In the genomic region with DNA sequence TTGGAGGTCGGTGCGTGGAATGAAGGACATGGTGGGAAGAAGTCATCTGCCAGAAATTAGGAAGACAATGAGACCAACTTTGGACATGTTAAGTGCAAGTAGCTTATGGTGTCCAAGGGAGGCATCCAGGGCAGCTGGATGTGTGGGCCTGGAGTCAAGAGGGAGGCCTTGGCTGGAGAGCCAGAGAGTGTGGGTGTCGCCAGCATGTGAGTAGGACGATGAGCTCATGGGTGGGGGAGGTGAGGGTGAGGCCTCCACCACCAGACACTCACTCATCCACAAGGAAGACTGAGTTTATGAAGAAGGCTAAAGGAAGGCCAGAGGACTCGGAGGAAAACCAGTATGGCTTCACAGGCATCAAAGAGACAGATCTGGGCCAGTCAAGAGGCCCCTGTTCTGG, we compare ENCODE assay signal across 14 mouse cellular contexts. TPM values are rescaled to one million over a fixed set of nuclear protein-coding genes. Genes with fewer than 3 reads are reported as not detected.
A peak's percentile ranks its signal among the peaks of the same experiment; 100 is the strongest.
DNase-seq lines count a peak whose midpoint lies in the region; ATAC-seq lines count a peak whose summit lies in the region.
"Had no signal": no experiment of that assay in that cellular context is flagged by ENCODE, and none has a peak within 500 bp of the region (broad histone marks: within the 10 kb centered on the region; RNA-seq: fewer than 3 reads in every experiment).

No protein-coding gene starts in this region.

- no peak for ATAC-seq in neural tube, embryonic 15.5 days (ENCODE audit: low FRiP score)

- H3K27ac ChIP-seq in neural tube, embryonic 15.5 days (replicated peaks): no peak overlapping the region
- H3K27ac ChIP-seq: hindbrain, embryonic 13.5 days; left cerebral cortex, adult 2 months; liver, embryonic 13.5 days had no signal

- no peaks in the 10 kb centered on the region for H3K36me3 ChIP-seq in neural tube, embryonic 15.5 days
- H3K36me3 ChIP-seq: hindbrain, embryonic 13.5 days; liver, embryonic 13.5 days had no signal

- H3K4me3 ChIP-seq in neural tube, embryonic 15.5 days (replicated peaks): no peak overlapping the region
- H3K4me3 ChIP-seq: hindbrain, embryonic 13.5 days; left cerebral cortex, adult 2 months; liver, embryonic 13.5 days; megakaryocyte, embryonic 14.5 days had no signal

- intact Hi-C loops in heart, postnatal 25 days (cut with DNase I): loop anchor here (5.0 kb wide), 1 partner anchor 32 kb away; no protein-coding TSS in a partner anchor
- intact Hi-C loops in left cerebral cortex, postnatal 36 days (cut with DNase I): loop anchor here (5.0 kb wide), 1 partner anchor 38 kb away; no protein-coding TSS in a partner anchor

- H3K4me1 ChIP-seq in neural tube, embryonic 15.5 days: peaks cover 28% of the 10 kb centered on the region

- H3K27me3 ChIP-seq in neural tube, embryonic 15.5 days (replicated peaks): peaks cover 22% of the 10 kb centered on the region

- 89% methylated on average over 5 of the region's 5 CpGs for WGBS in neural tube, embryonic 15.5 days

- H3K9me3 ChIP-seq in neural tube, embryonic 15.5 days (replicated peaks): no peaks in the 10 kb centered on the region
- H3K9me3 ChIP-seq: hindbrain, embryonic 13.5 days; liver, embryonic 13.5 days; megakaryocyte, embryonic 14.5 days had no signal

- no peak overlapping the region for H3K9ac ChIP-seq in neural tube, embryonic 15.5 days (replicated peaks)
- H3K9ac ChIP-seq: hindbrain, embryonic 13.5 days; liver, embryonic 13.5 days had no signal

- no peak overlapping the region for H3K4me2 ChIP-seq in neural tube, embryonic 15.5 days
- H3K4me2 ChIP-seq: hindbrain, embryonic 13.5 days; liver, embryonic 13.5 days had no signal

- peak; percentile 67 to 86 for DNase-seq in adrenal gland, adult (ENCODE audit: inconsistent age in 2 of 2, low spot score in 1 of 2)
- no peak for DNase-seq in adrenal gland, postnatal 4 days (ENCODE audit: low spot score in 2 of 2)
- peak; percentile 41 for DNase-seq in urinary bladder, postnatal 25 days (ENCODE audit: low spot score)
- DNase-seq in urinary bladder, adult 2 months (ENCODE audit: low spot score): no peak
- DNase-seq in heart, postnatal 25 days (ENCODE audit: low spot score): peak; percentile 57
- DNase-seq in left cerebral cortex, postnatal 36 days (ENCODE audit: low spot score in 2 of 2): no peak
- DNase-seq in thymus, postnatal 4 days: no peak
- DNase-seq: cerebellum, postnatal 14 days; kidney, adult 9 months; liver, embryonic 13.5 days had no signal

RNA-seq across cellular contexts. Expression of a gene that starts 3.9 kb away (rescaled TPM):
- 10 to 100 TPM in 1 of 2 experiments, 1 to 10 TPM in 1; 3.7 to 15.0 TPM for total RNA-seq in adrenal gland, postnatal 4 days (2021)
- 0.49 and 0.52 TPM in 2 replicates for polyA plus RNA-seq in urinary bladder, adult 2 months (2012; rRNA removed)
- total RNA-seq in heart, postnatal 25 days (2021): under 1 TPM; 0.13 to 0.36 TPM
- polyA plus RNA-seq in neural tube, embryonic 15.5 days (2015; fragmentation: Nextera tagmentation; extraction: Ambion mirVana): 1.0 and 1.1 TPM in 2 replicates
- under 1 TPM in 1 of 2 experiments, not detected in 1; 0.20 TPM for total RNA-seq in left cerebral cortex, postnatal 36 days (2021)
- total RNA-seq: left cerebral cortex, adult 2 months had no signal

RNA-seq across cellular contexts. Expression of a gene that starts 18.0 kb away (rescaled TPM):
- 10 to 100 TPM; 26.2 to 28.6 TPM for total RNA-seq in adrenal gland, postnatal 4 days (2021)
- polyA plus RNA-seq in urinary bladder, adult 2 months (2012; rRNA removed): 56.7 and 64.7 TPM in 2 replicates
- total RNA-seq in heart, postnatal 25 days (2021): 10 to 100 TPM; 12.8 to 13.6 TPM
- 36.6 and 36.8 TPM in 2 replicates for polyA plus RNA-seq in neural tube, embryonic 15.5 days (2015; fragmentation: Nextera tagmentation; extraction: Ambion mirVana)
- 10 to 100 TPM; 33.2 to 45.3 TPM for total RNA-seq in left cerebral cortex, postnatal 36 days (2021)

RNA-seq across cellular contexts. Expression of a gene that starts 43.3 kb away (rescaled TPM):
- 10 to 100 TPM; 88.4 to 89.4 TPM for total RNA-seq in adrenal gland, postnatal 4 days (2021)
- 84.1 and 93.7 TPM in 2 replicates for polyA plus RNA-seq in urinary bladder, adult 2 months (2012; rRNA removed)
- 10 to 100 TPM; 51.4 TPM for total RNA-seq in heart, postnatal 25 days (2021)
- 253 and 288 TPM in 2 replicates for polyA plus RNA-seq in neural tube, embryonic 15.5 days (2015; fragmentation: Nextera tagmentation; extraction: Ambion mirVana)
- 10 to 100 TPM; 36.1 to 46.4 TPM for total RNA-seq in left cerebral cortex, postnatal 36 days (2021)

RNA-seq across cellular contexts. Expression of a gene that starts 51.2 kb away (rescaled TPM):
- total RNA-seq in adrenal gland, postnatal 4 days (2021): 100 to 1,000 TPM; 103 to 113 TPM
- polyA plus RNA-seq in urinary bladder, adult 2 months (2012; rRNA removed): 144 and 148 TPM in 2 replicates
- 10 to 100 TPM; 45.7 to 53.2 TPM for total RNA-seq in heart, postnatal 25 days (2021)
- 219 and 243 TPM in 2 replicates for polyA plus RNA-seq in neural tube, embryonic 15.5 days (2015; fragmentation: Nextera tagmentation; extraction: Ambion mirVana)
- total RNA-seq in left cerebral cortex, postnatal 36 days (2021): 100 to 1,000 TPM; 305 to 349 TPM

Comparison
In these comparisons a context has a peak if more than half of its experiments do, and no peak if none do; other contexts are left out.
1. DNase-seq: peak in adrenal gland, adult (2 of 2), urinary bladder, postnatal 25 days (single experiment) and heart, postnatal 25 days (single experiment); none in adrenal gland, postnatal 4 days (0 of 2), urinary bladder, adult 2 months (single experiment), left cerebral cortex, postnatal 36 days (0 of 2) and thymus, postnatal 4 days (single experiment).